Mouse (Mus musculus) ovary, adult 2 months (tissue): ENCODE measurements around the gene Pycr2. TPM values are rescaled to one million over a fixed set of nuclear protein-coding genes. Genes with fewer than 3 reads are reported as not detected.

Source experiments
- polyA plus RNA-seq: library from polyadenylated mRNA; depleted of rRNA; stranded (reverse); fragments of >200 nt; gene quantifications from 2 replicates; pipeline ENCODE4 v1.2.3, GENCODE M21; 2012; rRNA removed

Gene Pycr2
- 79.9 and 94.7 TPM in 2 replicates for polyA plus RNA-seq

DNA sequence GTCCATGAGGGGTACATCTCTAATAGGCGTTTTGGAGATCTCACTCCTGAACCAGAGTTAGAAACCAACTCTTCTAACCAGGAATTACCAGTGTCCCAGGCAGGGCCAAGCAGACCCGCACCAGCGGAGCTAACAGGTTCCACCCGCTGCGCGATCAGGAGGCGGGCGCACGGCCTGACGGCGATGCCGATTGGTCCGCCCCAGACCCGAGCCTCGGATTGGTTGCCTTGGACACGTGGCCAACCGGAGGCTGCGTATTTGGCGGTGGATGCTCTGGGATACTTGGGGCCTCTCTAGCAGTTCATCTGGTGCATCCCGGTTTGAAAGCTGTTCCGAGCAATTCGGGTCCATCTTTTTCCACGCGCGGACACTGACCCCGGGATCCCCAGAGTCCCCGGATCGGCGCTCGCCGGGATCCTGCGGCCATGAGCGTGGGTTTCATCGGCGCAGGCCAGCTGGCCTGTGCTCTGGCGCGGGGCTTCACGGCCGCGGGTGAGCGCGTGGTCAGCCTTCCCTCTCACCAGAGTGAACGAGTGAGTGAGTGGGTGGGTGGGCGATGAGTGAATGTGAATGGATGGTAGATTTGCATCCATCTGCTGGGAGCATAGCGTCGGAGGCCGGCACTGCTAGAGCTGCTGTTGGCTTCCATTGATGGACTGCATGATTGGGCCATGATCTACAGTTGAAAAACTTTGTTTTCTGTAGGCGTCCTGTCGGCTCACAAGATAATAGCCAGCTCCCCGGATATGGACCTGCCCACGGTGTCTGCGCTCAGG lies at the start of gene Pycr2:
Pycr2 (plus strand) TSS at position 255 of the 776 bp plus-strand sequence.

DNA sequence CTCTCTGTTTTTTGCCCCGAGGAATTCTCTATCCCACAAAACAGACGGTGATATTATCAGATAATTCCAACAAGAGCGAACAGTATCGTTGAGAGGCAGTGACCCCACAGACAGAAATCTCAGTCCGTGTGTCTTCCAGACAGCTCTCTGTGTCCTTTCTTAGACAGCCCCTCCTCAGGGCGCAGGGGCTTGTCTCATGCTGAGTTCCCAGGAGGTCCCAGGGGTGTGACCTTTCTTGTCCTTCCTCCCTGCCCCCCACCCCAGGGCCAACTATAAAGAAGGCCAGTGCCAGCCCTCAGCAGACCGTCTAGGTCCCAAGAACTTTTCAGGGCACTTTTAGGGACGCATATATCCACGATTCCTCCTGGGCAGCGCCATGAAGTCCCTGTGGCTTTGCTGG lies 11.3 kb upstream of the Pycr2 start, which contains the start of gene Lefty2:
Lefty2 (plus strand) TSS at position 301 of the 400 bp plus-strand sequence.

DNA sequence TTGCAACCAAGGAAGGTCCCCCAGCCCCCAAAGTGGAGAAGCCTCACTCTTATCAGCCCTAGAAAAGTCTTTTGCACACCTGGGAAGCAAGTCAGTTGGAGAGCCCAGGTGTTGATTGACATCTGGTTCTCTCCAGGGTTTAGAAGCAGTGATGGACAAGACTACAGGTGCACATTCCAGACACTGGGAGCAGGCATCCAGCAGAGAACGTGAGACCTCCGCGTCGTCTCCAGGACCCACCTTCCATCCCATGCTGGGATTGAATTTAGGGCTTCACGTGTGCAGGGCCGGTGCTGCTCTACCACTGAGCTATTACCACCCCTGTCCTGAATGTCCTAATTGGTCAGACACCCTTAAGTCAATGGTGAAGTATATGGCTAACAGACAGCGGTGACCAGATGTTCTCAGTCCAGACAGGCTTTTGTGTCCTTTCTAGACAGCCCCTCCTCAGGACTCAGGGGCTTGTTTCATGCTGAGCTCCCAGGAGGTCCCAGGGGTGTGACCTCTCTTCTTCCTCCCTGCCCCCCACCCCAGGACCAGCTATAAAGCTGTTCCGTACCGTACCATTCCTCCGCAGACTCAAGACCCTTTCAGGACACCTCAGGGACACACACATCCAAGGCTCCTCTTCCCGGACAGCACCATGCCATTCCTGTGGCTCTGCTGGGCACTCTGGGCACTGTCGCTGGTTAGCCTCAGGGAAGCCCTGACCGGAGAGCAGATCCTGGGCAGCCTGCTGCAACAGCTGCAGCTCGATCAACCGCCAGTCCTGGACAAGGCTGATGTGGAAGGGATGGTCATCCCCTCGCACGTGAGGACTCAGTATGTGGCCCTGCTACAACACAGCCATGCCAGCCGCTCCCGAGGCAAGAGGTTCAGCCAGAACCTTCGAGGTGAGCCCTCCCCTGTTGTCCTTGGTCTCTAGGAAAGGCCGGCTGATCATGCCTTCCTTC lies 30.6 kb downstream of the Pycr2 start, which contains the start of gene Lefty1:
Lefty1 (plus strand) TSS at position 556 of the 953 bp plus-strand sequence.

DNA sequence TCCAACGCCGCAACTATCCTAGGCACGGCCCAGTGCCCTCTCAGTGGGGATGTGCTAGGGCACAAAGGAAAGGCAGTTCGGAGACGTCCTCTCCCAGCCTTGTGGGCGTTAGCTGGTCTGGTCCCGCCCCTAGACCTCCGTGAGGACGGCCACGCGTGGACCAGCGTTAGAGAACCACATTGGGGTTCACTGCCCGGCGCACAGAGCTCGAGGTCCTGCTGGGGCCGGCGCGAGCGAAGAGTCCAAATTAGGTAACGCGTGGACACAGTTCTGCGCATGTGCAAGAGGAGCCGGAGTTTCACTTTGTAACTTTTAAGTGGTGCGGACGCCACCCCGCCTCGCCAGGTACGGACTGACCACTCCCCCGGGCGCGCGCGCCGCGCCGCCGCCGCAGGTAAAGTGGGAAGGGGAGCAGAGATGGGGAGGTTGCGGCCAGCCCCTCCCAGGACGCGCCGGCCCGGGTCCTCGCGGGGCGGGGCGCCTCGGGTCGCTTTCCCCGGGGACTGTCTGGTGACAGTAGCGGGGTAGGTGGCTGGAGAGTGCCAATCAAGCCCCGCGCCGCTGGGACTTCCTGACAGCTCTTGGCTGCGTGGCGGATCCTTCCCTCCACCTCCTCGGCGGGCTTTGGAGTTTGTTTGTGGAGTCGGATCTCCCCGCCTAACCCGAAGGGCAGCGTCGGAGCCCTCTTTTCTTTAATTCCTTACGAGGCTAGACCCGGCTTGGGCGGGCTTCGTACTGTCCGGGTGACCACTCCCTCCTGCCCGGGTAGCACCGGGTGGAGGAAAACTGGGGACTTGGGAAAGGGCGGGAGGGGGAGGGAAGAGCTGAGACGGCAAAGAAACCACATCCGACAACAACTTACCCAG lies 38.3 kb downstream of the Pycr2 start, which contains the start of gene Tmem63a:
Tmem63a (plus strand) TSS at position 179 of the 866 bp plus-strand sequence.

Other genes starting within 250 kb of the Pycr2 start
- not detected in 2 replicates for gene Mixl1, start 207.3 kb upstream of the Pycr2 start, polyA plus RNA-seq
- gene Acbd3, start 178.2 kb upstream of the Pycr2 start, polyA plus RNA-seq, result 17.9 and 22.8 TPM in 2 replicates
- 385 and 388 TPM in 2 replicates for gene H3f3a, start 90.3 kb upstream of the Pycr2 start, polyA plus RNA-seq
- 12.3 and 15.0 TPM in 2 replicates for gene Sde2, start 53.2 kb upstream of the Pycr2 start, polyA plus RNA-seq
- 0.38 and 0.61 TPM in 2 replicates for gene Lefty2, start 11.2 kb upstream of the Pycr2 start, polyA plus RNA-seq
- 21.2 and 23.4 TPM in 2 replicates for gene Lefty1, start 30.7 kb downstream of the Pycr2 start, polyA plus RNA-seq
- gene Tmem63a, start 38.1 kb downstream of the Pycr2 start, polyA plus RNA-seq, result 47.3 and 47.7 TPM in 2 replicates
- gene Ephx1, start 116.6 kb downstream of the Pycr2 start, polyA plus RNA-seq, result 121 and 183 TPM in 2 replicates
- gene 9130409I23Rik, start 146.9 kb downstream of the Pycr2 start, polyA plus RNA-seq, result not detected in 2 replicates
- gene Nvl, start 239.9 kb downstream of the Pycr2 start, polyA plus RNA-seq, result 11.8 and 15.9 TPM in 2 replicates
- 12.7 and 18.4 TPM in 2 replicates for gene Cnih4, start 240.4 kb downstream of the Pycr2 start, polyA plus RNA-seq